Comparison of ENCODE assay signal across 8 mouse cellular contexts in genomic region chr7:4752821-4753570, GRCm38 (mm10). TPM values are rescaled to one million over a fixed set of nuclear protein-coding genes. Genes with fewer than 3 reads are reported as not detected.
A peak's percentile ranks its signal among the peaks of the same experiment; 100 is the strongest.
DNase-seq lines count a peak whose midpoint lies in the region; ATAC-seq and TF ChIP-seq lines count a peak whose summit lies in the region.

Gene Cox6b2, minus strand, starts transcription at chr7:4753094.

- peak within 1 kb of the TSS; percentile 37 for H3K9ac ChIP-seq in hindbrain, postnatal 0 days (replicated peaks; ENCODE audit: low read length)

- peak within 1 kb of the TSS; percentile 69 for H3K27ac ChIP-seq in hindbrain, postnatal 0 days

- peaks cover 6% of the 10 kb centered on the region for H3K4me1 ChIP-seq in hindbrain, postnatal 0 days (ENCODE audit: insufficient read depth, low read length)

- H3K36me3 ChIP-seq in hindbrain, postnatal 0 days (ENCODE audit: insufficient read depth, low read length), result no peaks in the 10 kb centered on the region

- TF ChIP-seq CTCF in hindbrain, postnatal 0 days (IDR thresholded peaks at IDR 0.05; ENCODE audit: low read depth), result no peak

- intact Hi-C loops in left cerebral cortex, postnatal 14 days (cut with DNase I), result no loop called here

- H3K9me3 ChIP-seq in hindbrain, postnatal 0 days (ENCODE audit: low read length), result no peaks in the 10 kb centered on the region

- DNase-seq in WW6 (ENCODE audit: low read depth, low spot score), result peak; percentile 89
- peak; percentile 68 to 79 for DNase-seq in cerebellum, postnatal 4 days (ENCODE audit: low spot score in 2 of 2)
- DNase-seq in gastrocnemius, postnatal 10 days, result peak; percentile 66
- peak; percentile 92 for DNase-seq in hindbrain, postnatal 0 days (ENCODE audit: low spot score)
- DNase-seq in left cerebral cortex, postnatal 14 days (ENCODE audit: low spot score in 2 of 2), result peak; percentile 74 to 87
- peak; percentile 90 for DNase-seq in right cerebral cortex, postnatal 10 days (ENCODE audit: low spot score in 2 of 2)
- DNase-seq in urinary bladder, postnatal 25 days (ENCODE audit: low spot score), result peak; percentile 61

- peak; percentile 93 for ATAC-seq in hindbrain, postnatal 0 days
- ATAC-seq in megakaryocyte progenitor cell, adult 5-6 weeks (replicated peaks; ENCODE audit: poor library complexity), result peak; percentile 77

- H3K4me3 ChIP-seq in hindbrain, postnatal 0 days (ENCODE audit: low read length), result peak within 1 kb of the TSS; percentile 40

- peak within 1 kb of the TSS; percentile 54 for H3K4me2 ChIP-seq in hindbrain, postnatal 0 days (ENCODE audit: low read depth, low read length)

- 4% methylated on average over 24 of the region's 24 CpGs for WGBS in hindbrain, postnatal 0 days

- no peaks in the 10 kb centered on the region for H3K27me3 ChIP-seq in hindbrain, postnatal 0 days (ENCODE audit: insufficient read depth, low read length)

RNA-seq across cellular contexts. Expression of gene Cox6b2, which starts in this region (rescaled TPM):
- total RNA-seq in gastrocnemius, postnatal 10 days (2021), result 1 to 10 TPM; 4.3 to 5.4 TPM
- 10.6 and 37.2 TPM in 2 replicates for total RNA-seq in hindbrain, postnatal 0 days (2014; rRNA removed)
- 47.0 and 50.1 TPM in 2 replicates for polyA plus RNA-seq in hindbrain, postnatal 0 days (2015; fragmentation: Nextera tagmentation; extraction: Ambion mirVana)
- 1 to 10 TPM; 5.1 to 5.7 TPM for total RNA-seq in left cerebral cortex, postnatal 14 days (2021)
- total RNA-seq in megakaryocyte progenitor cell, adult 5-6 weeks (2015), result 63.0 and 71.7 TPM in 2 replicates
- 44.2 and 66.7 TPM in 2 replicates for total RNA-seq in megakaryocyte progenitor cell, adult 5-6 weeks (2017)

Comparison
In these comparisons a context has a peak if more than half of its experiments do, and no peak if none do; other contexts are left out.
1. Peak in every context shown above with its lines: DNase-seq, ATAC-seq, H3K4me3 ChIP-seq and H3K27ac ChIP-seq.